Mouse (Mus musculus) liver, embryonic 12.5 days (tissue): ENCODE results near the gene Knstrn. TPM values are rescaled to one million over a fixed set of nuclear protein-coding genes. Genes with fewer than 3 reads are reported as not detected.

Source experiments
- ATAC-seq: fragments of 200-750 bp; cut with Nextera tagmentation; 2 replicates; pipeline ENCODE4 v1.8.0; 2017; ENCODE audit warnings: moderate number of reproducible peaks, mild to moderate bottlenecking, moderate library complexity
- H3K27ac ChIP-seq: fragments of 300-500 bp; sonication (generic); 2 replicates; pipeline ENCODE4 v1.5.1; 2016; ENCODE audit warnings: mild to moderate bottlenecking
- H3K27me3 ChIP-seq: fragments of 300-500 bp; sonication (generic); replicated peaks from 2 replicates; pipeline ENCODE4 v1.6.1; 2016; ENCODE audit warnings: mild to moderate bottlenecking, moderate library complexity
- H3K36me3 ChIP-seq: fragments of 300-500 bp; sonication (generic); 2 replicates; pipeline ENCODE4 v1.6.1; 2016; ENCODE audit warnings: mild to moderate bottlenecking, moderate library complexity
- H3K4me1 ChIP-seq: fragments of 300-500 bp; sonication (generic); 2 replicates; pipeline ENCODE4 v1.6.1; 2016
- H3K4me2 ChIP-seq: fragments of 300-500 bp; sonication (generic); 2 replicates; pipeline ENCODE4 v1.6.1; 2016; ENCODE audit warnings: mild to moderate bottlenecking, moderate library complexity
- H3K4me3 ChIP-seq: fragments of 300-500 bp; sonication (generic); 2 replicates; pipeline ENCODE4 v1.5.1; 2016; ENCODE audit warnings: mild to moderate bottlenecking, moderate library complexity
- H3K9ac ChIP-seq: fragments of 300-500 bp; sonication (generic); 2 replicates; pipeline ENCODE4 v1.6.1; 2016; ENCODE audit warnings: mild to moderate bottlenecking, moderate library complexity
- H3K9me3 ChIP-seq: fragments of 300-500 bp; sonication (generic); replicated peaks from 2 replicates; pipeline ENCODE4 v1.6.1; 2016; ENCODE audit warnings: mild to moderate bottlenecking, moderate library complexity
- WGBS: fragments of 180-500 bp; shearing (Covaris S2); methylation state at CpG from one replicate; pipeline ENCODE4 v1.1.7; 2016; ENCODE audit not compliant: insufficient replicate concordance; 5-methylcytosine and 5-hydroxymethylcytosine counted together
- polyA plus RNA-seq: library from polyadenylated mRNA; unstranded; fragments of >200 nt; fragmentation: Nextera tagmentation; extraction: Ambion mirVana; gene quantifications from 2 replicates; pipeline ENCODE4 v1.2.1, GENCODE M21; 2016

The Knstrn gene
- polyA plus RNA-seq, 1 experiment from 2014 or later: 92.8 TPM

GRCm38 (mm10) chr2:118897392-118897791, 83.6 kb downstream of the Knstrn start:
- no peak for ATAC-seq
- Histone ChIP-seq H3K4me3 (peak overlapping the region; percentile 51), H3K36me3 (no peaks in the 10 kb centered on the region), H3K4me2 (peak overlapping the region; percentile 73), H3K9me3 (no peaks in the 10 kb centered on the region), H3K27me3 (peaks cover 86% of the 10 kb centered on the region), H3K27ac (no peak overlapping the region), H3K9ac (no peak overlapping the region), H3K4me1 (peaks cover 51% of the 10 kb centered on the region)
- WGBS: 6% methylated on average over 7 of the region's 7 CpGs

GRCm38 (mm10) chr2:118897808-118898207, 84.0 kb downstream of the Knstrn start:
- peaks cover 55% of the 10 kb centered on the region for H3K4me1 ChIP-seq
- H3K4me2 ChIP-seq: peak overlapping the region; percentile 15; the same call in 1 of the 2 replicates
- no peak for ATAC-seq
- H3K27ac ChIP-seq: no peak overlapping the region
- H3K36me3 ChIP-seq: no peaks in the 10 kb centered on the region
- H3K4me3 ChIP-seq: 0 out of 2 replicates have a peak overlapping the region, but pooled peaks have one; percentile 7
- H3K9me3 ChIP-seq: no peaks in the 10 kb centered on the region
- WGBS: 3% methylated on average over 11 of the region's 11 CpGs
- no peak overlapping the region for H3K9ac ChIP-seq
- H3K27me3 ChIP-seq: peaks cover 82% of the 10 kb centered on the region

DNA sequence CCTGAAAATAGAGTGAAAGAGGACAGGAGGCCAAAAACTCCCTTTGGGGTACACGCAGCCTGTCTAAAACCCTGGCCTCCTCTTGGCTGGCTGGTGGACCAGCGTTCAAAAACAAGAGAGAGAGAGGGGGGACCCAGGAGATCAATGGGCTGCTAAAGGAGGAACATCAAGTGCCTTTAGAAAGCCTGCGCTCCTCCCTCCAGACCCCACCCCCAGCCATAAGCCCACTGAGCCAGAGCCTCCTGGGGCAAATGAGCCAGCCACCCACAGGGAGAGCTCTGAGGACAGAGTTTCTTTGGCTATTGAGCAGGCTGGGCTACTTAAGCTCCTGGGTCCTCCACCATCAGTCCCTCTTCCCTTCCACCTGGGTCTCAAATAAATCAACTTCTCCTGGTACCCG, 85.0 kb downstream of the Knstrn start:
- H3K4me2 ChIP-seq: no peak overlapping the region
- H3K9me3 ChIP-seq: no peaks in the 10 kb centered on the region
- no peak overlapping the region for H3K9ac ChIP-seq
- H3K4me3 ChIP-seq: no peak overlapping the region
- no peak for ATAC-seq
- peaks cover 72% of the 10 kb centered on the region for H3K27me3 ChIP-seq
- no peak overlapping the region for H3K27ac ChIP-seq
- H3K4me1 ChIP-seq: peaks cover 65% of the 10 kb centered on the region
- no peaks in the 10 kb centered on the region for H3K36me3 ChIP-seq
- WGBS: 10% methylated on average over 4 of the region's 4 CpGs

DNA sequence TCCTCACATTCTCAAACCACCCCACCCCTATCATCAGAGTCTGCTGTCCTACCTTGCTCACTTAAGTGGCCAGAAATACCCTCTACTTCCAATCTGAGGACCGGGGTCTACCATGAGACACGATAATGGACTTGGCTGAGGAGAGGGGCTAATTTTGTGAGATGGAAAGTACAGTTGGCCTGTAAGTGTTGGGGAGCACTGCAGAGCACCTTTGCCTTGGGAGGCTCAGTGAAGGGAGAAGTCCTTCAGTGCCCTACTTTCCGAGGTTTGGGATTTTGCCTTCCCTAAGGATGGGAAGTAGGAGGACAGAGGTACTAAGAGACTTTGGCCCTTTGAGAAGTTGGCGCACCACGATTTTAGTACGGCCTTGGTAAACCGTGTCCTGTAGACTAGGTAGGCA, 85.5 kb downstream of the Knstrn start:
- 27% methylated on average over 7 of the region's 7 CpGs for WGBS
- ATAC-seq: no peak
- Histone ChIP-seq H3K4me1 (peaks cover 70% of the 10 kb centered on the region), H3K36me3 (no peaks in the 10 kb centered on the region), H3K27me3 (peaks cover 67% of the 10 kb centered on the region), H3K9ac (no peak overlapping the region), H3K27ac (no peak overlapping the region), H3K4me3 (no peak overlapping the region), H3K9me3 (no peaks in the 10 kb centered on the region), H3K4me2 (no peak overlapping the region)

- peak within 1 kb of the TSS; percentile 92 for H3K4me3 ChIP-seq
- H3K36me3 ChIP-seq: no peaks in the 10 kb centered on the region
- peak within 1 kb of the TSS; percentile 97 for H3K9ac ChIP-seq
- H3K4me1 ChIP-seq: peaks cover 79% of the 10 kb centered on the region
- peak within 1 kb of the TSS; percentile 100 for H3K4me2 ChIP-seq
- H3K27ac ChIP-seq: peak within 1 kb of the TSS; percentile 92; the same call in 1 of the 2 replicates
- H3K9me3 ChIP-seq: no peaks in the 10 kb centered on the region
- peaks cover 58% of the 10 kb centered on the region for H3K27me3 ChIP-seq
- WGBS: under 1% methylated on average over 32 of the region's 32 CpGs
- no peak; the same call in 1 of the 2 replicates for ATAC-seq
These were observed 86.4 kb downstream of the Knstrn start, which contains the start of gene Bahd1 for GRCm38 (mm10) chr2:118899981-118900825. TSS of gene Bahd1 (plus strand) at chr2:118900377.

DNA sequence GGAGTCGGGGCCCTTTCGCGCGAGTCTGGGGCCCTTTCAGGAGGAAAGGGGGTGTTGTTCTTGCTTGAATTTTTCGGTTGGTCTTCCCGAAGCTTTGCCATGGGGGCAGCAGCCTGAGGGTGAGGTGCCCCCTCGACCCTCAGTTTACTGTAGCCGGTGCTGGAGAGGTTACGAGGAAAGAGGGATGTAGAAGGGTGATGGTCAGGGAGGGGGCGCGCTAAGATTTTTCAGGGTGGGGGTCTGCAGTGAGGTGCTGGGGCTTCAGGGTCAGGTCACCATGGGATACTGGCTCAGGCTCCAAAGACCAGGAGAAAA, 87.0 kb downstream of the Knstrn start:
- peak overlapping the region; percentile 100 for H3K4me2 ChIP-seq
- no peaks in the 10 kb centered on the region for H3K9me3 ChIP-seq
- peaks cover 82% of the 10 kb centered on the region for H3K4me1 ChIP-seq
- no peaks in the 10 kb centered on the region for H3K36me3 ChIP-seq
- H3K4me3 ChIP-seq: peak overlapping the region; percentile 92
- peak overlapping the region; percentile 97 for H3K9ac ChIP-seq
- H3K27me3 ChIP-seq: peaks cover 52% of the 10 kb centered on the region
- H3K27ac ChIP-seq: no peak overlapping the region
- WGBS: under 1% methylated on average over 11 of the region's 11 CpGs
- ATAC-seq: no peak

GRCm38 (mm10) chr2:118901175-118902031, 87.6 kb downstream of the Knstrn start:
- Histone ChIP-seq H3K4me2 (peak overlapping the region; percentile 100), H3K27me3 (peaks cover 46% of the 10 kb centered on the region), H3K27ac (peak overlapping the region; percentile 92), H3K4me1 (peaks cover 82% of the 10 kb centered on the region), H3K36me3 (no peaks in the 10 kb centered on the region), H3K4me3 (peak overlapping the region; percentile 92), H3K9me3 (no peaks in the 10 kb centered on the region), H3K9ac (peak overlapping the region; percentile 97)
- ATAC-seq: peak; percentile 90
- under 1% methylated on average over 104 of the region's 120 CpGs for WGBS

- H3K4me2 ChIP-seq: peak overlapping the region; percentile 100
- H3K27me3 ChIP-seq: peaks cover 37% of the 10 kb centered on the region
- H3K9me3 ChIP-seq: no peaks in the 10 kb centered on the region
- no peaks in the 10 kb centered on the region for H3K36me3 ChIP-seq
- H3K4me3 ChIP-seq: peak overlapping the region; percentile 92
- ATAC-seq: peak; percentile 23
- H3K27ac ChIP-seq: peak overlapping the region; percentile 92
- H3K4me1 ChIP-seq: peaks cover 83% of the 10 kb centered on the region
- peak overlapping the region; percentile 97 for H3K9ac ChIP-seq
- WGBS: under 1% methylated on average over 91 of the region's 106 CpGs
These were observed 88.5 kb downstream of the Knstrn start for GRCm38 (mm10) chr2:118902051-118903025.

GRCm38 (mm10) chr2:118903333-118903741, 89.5 kb downstream of the Knstrn start:
- ATAC-seq: no peak
- peak overlapping the region; percentile 97; the same call in 1 of the 2 replicates for H3K9ac ChIP-seq
- H3K27me3 ChIP-seq: peaks cover 27% of the 10 kb centered on the region
- 22% methylated on average over 10 of the region's 10 CpGs for WGBS
- no peaks in the 10 kb centered on the region for H3K36me3 ChIP-seq
- peak overlapping the region; percentile 92 for H3K4me3 ChIP-seq
- peaks cover 81% of the 10 kb centered on the region for H3K4me1 ChIP-seq
- H3K4me2 ChIP-seq: peak overlapping the region; percentile 100
- H3K27ac ChIP-seq: no peak overlapping the region; the same call in 1 of the 2 replicates
- no peaks in the 10 kb centered on the region for H3K9me3 ChIP-seq
